Mouse (Mus musculus): ENCODE data around the gene Coq5. TPM values are rescaled to one million over a fixed set of nuclear protein-coding genes. Genes with fewer than 3 reads are reported as not detected.

Gene Coq5
- polyA plus RNA-seq, 1 experiment from 2014 or later = 18.9 TPM

GRCm38 (mm10) chr5:115278785-115279184 lies 681 bp upstream of the Coq5 start:
- Histone ChIP-seq H3K4me3 (ENCODE audit: low read depth, low read length) (no peak overlapping the region), H3K27me3 (replicated peaks; ENCODE audit: insufficient read depth, low read length) (no peaks in the 10 kb centered on the region), H3K36me3 (ENCODE audit: insufficient read depth, low read length) (no peaks in the 10 kb centered on the region), H3K9me3 (ENCODE audit: low read length) (no peaks in the 10 kb centered on the region), H3K4me2 (replicated peaks; ENCODE audit: low read depth, low read length) (no peak overlapping the region), H3K4me1 (ENCODE audit: insufficient read depth, low read depth, low read length) (peaks cover 6% of the 10 kb centered on the region; the same call in 1 of the 2 replicates), H3K9ac (replicated peaks; ENCODE audit: low read depth) (no peak overlapping the region), H3K27ac (ENCODE audit: low read length) (no peak overlapping the region)
- no peak for TF ChIP-seq EP300 (IDR thresholded peaks at IDR 0.05)
- TF ChIP-seq CTCF (IDR thresholded peaks at IDR 0.05) = no peak
- ATAC-seq = no peak
- WGBS = 47% methylated on average over 2 of the region's 2 CpGs
- no peak for DNase-seq (ENCODE audit: low spot score)

DNA sequence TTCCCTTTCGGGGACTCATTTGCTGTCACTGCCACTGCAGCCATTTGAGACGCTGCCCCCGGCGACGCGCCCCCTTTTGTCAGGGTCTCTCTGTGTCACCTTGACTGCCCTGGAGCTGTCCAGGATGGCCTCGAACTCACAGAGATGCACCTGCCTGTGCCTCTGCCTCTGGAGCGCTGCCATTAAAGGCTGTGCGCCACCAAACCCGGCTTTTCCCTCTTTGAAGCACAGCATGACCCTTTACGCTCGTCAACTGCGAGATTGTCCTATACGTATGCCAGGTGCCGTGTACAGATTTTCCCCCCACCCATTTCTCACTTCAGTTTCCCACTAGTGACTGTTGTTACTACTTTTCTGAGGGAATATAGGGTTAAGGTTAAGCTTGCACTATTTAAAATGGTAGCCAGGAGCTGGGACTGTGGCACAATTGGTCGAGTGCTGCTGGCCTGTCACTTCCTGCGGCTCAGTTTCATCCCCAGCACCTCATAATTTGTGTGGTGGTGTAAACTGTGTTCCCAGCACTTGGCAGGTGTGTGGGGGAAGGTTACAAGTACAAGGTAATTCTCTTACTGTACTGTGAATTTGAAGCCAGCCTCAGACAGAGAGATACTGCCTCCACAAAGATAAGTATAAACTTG lies 703 bp downstream of the Coq5 start:
- H3K4me2 ChIP-seq (replicated peaks; ENCODE audit: low read depth, low read length) = peak overlapping the region; percentile 66
- H3K27me3 ChIP-seq (replicated peaks; ENCODE audit: insufficient read depth, low read length) = no peaks in the 10 kb centered on the region
- TF ChIP-seq CTCF (IDR thresholded peaks at IDR 0.05) (no peak), EP300 (IDR thresholded peaks at IDR 0.05) (no peak)
- WGBS = 2% methylated on average over 17 of the region's 17 CpGs
- H3K4me1 ChIP-seq (ENCODE audit: insufficient read depth, low read depth, low read length) = peaks cover 6% of the 10 kb centered on the region; the same call in 1 of the 2 replicates
- 0 out of 2 replicates have a peak, but pooled peaks have one; percentile 23 for ATAC-seq
- no peak for DNase-seq (ENCODE audit: low spot score)
- H3K4me3 ChIP-seq (ENCODE audit: low read depth, low read length) = peak overlapping the region; percentile 88
- H3K36me3 ChIP-seq (ENCODE audit: insufficient read depth, low read length) = no peaks in the 10 kb centered on the region
- no peaks in the 10 kb centered on the region for H3K9me3 ChIP-seq (ENCODE audit: low read length)
- H3K27ac ChIP-seq (ENCODE audit: low read length) = no peak overlapping the region
- peak overlapping the region; percentile 77 for H3K9ac ChIP-seq (replicated peaks; ENCODE audit: low read depth)

GRCm38 (mm10) chr5:115284735-115285134 lies 5.3 kb downstream of the Coq5 start:
- Histone ChIP-seq H3K4me1 (ENCODE audit: insufficient read depth, low read depth, low read length) (peaks cover 6% of the 10 kb centered on the region; the same call in 1 of the 2 replicates), H3K36me3 (ENCODE audit: insufficient read depth, low read length) (no peaks in the 10 kb centered on the region), H3K9me3 (ENCODE audit: low read length) (no peaks in the 10 kb centered on the region), H3K4me2 (replicated peaks; ENCODE audit: low read depth, low read length) (no peak overlapping the region), H3K9ac (replicated peaks; ENCODE audit: low read depth) (no peak overlapping the region), H3K4me3 (ENCODE audit: low read depth, low read length) (no peak overlapping the region), H3K27ac (ENCODE audit: low read length) (no peak overlapping the region), H3K27me3 (replicated peaks; ENCODE audit: insufficient read depth, low read length) (no peaks in the 10 kb centered on the region)
- TF ChIP-seq EP300 (IDR thresholded peaks at IDR 0.05) (no peak), CTCF (IDR thresholded peaks at IDR 0.05) (peak; percentile 56)
- 85% methylated on average over 3 of the region's 3 CpGs for WGBS
- DNase-seq (ENCODE audit: low spot score) (no peak), ATAC-seq (no peak)

GRCm38 (mm10) chr5:115294173-115294572 lies 14.7 kb downstream of the Coq5 start:
- 90% methylated on average over 8 of the region's 8 CpGs for WGBS
- H3K27ac ChIP-seq (ENCODE audit: low read length) = no peak overlapping the region
- TF ChIP-seq EP300 (IDR thresholded peaks at IDR 0.05) (no peak), CTCF (IDR thresholded peaks at IDR 0.05) (peak; percentile 43)
- no peak overlapping the region for H3K9ac ChIP-seq (replicated peaks; ENCODE audit: low read depth)
- ATAC-seq (no peak), DNase-seq (ENCODE audit: low spot score) (no peak)
- H3K36me3 ChIP-seq (ENCODE audit: insufficient read depth, low read length) = 0 out of 2 replicates have a peak, but pooled peaks cover 10% of the 10 kb centered on the region
- H3K4me2 ChIP-seq (replicated peaks; ENCODE audit: low read depth, low read length) = no peak overlapping the region
- no peaks in the 10 kb centered on the region for H3K9me3 ChIP-seq (ENCODE audit: low read length)
- H3K4me1 ChIP-seq (ENCODE audit: insufficient read depth, low read depth, low read length) = no peaks in the 10 kb centered on the region
- H3K27me3 ChIP-seq (replicated peaks; ENCODE audit: insufficient read depth, low read length) = no peaks in the 10 kb centered on the region
- H3K4me3 ChIP-seq (ENCODE audit: low read depth, low read length) = no peak overlapping the region

GRCm38 (mm10) chr5:115296347-115296746 lies 16.9 kb downstream of the Coq5 start:
- H3K36me3 ChIP-seq (ENCODE audit: insufficient read depth, low read length) = 0 out of 2 replicates have a peak, but pooled peaks cover 10% of the 10 kb centered on the region
- DNase-seq (ENCODE audit: low spot score) = no peak

GRCm38 (mm10) chr5:115300035-115300744 lies 20.7 kb downstream of the Coq5 start:
- peak overlapping the region; percentile 64 for H3K4me2 ChIP-seq (replicated peaks; ENCODE audit: low read depth, low read length)
- H3K27ac ChIP-seq (ENCODE audit: low read length) = peak overlapping the region; percentile 90
- 1% methylated on average over 44 of the region's 46 CpGs for WGBS
- peak; percentile 63 for TF ChIP-seq CTCF (IDR thresholded peaks at IDR 0.05)
- no peak for TF ChIP-seq EP300 (IDR thresholded peaks at IDR 0.05)
- H3K9me3 ChIP-seq (ENCODE audit: low read length) = no peaks in the 10 kb centered on the region
- peak; percentile 91 for DNase-seq (ENCODE audit: low spot score)
- H3K36me3 ChIP-seq (ENCODE audit: insufficient read depth, low read length) = 0 out of 2 replicates have a peak, but pooled peaks cover 10% of the 10 kb centered on the region
- peak overlapping the region; percentile 82 for H3K4me3 ChIP-seq (ENCODE audit: low read depth, low read length)
- H3K9ac ChIP-seq (replicated peaks; ENCODE audit: low read depth) = peak overlapping the region; percentile 66
- no peaks in the 10 kb centered on the region for H3K27me3 ChIP-seq (replicated peaks; ENCODE audit: insufficient read depth, low read length)
- peak; percentile 10 for ATAC-seq
- H3K4me1 ChIP-seq (ENCODE audit: insufficient read depth, low read depth, low read length) = no peaks in the 10 kb centered on the region

More at GRCm38 (mm10) chr5:115296347-115296746, 16.9 kb downstream of the Coq5 start:
- Histone ChIP-seq H3K4me2 (replicated peaks; ENCODE audit: low read depth, low read length) (no peak overlapping the region), H3K9me3 (ENCODE audit: low read length) (no peaks in the 10 kb centered on the region), H3K9ac (replicated peaks; ENCODE audit: low read depth) (no peak overlapping the region), H3K27me3 (replicated peaks; ENCODE audit: insufficient read depth, low read length) (no peaks in the 10 kb centered on the region), H3K4me3 (ENCODE audit: low read depth, low read length) (no peak overlapping the region), H3K4me1 (ENCODE audit: insufficient read depth, low read depth, low read length) (no peaks in the 10 kb centered on the region), H3K27ac (ENCODE audit: low read length) (no peak overlapping the region)
- TF ChIP-seq EP300 (IDR thresholded peaks at IDR 0.05) (no peak), CTCF (IDR thresholded peaks at IDR 0.05) (no peak)
- 56% methylated on average over 10 of the region's 10 CpGs for WGBS
- ATAC-seq = no peak

Data from lung, postnatal 0 days (tissue).